Mouse (Mus musculus) ES-Bruce4 (cell line): ENCODE data around the gene Pde6c.

Source experiments
- CTCF ChIP-seq: IDR thresholded peaks from one replicate; pipeline ENCODE4 v1.8.1; 2011; ENCODE audit warnings: low read depth, low read length
- EP300 ChIP-seq: IDR thresholded peaks from 2 replicates; pipeline ENCODE4 v1.6.1; 2011; ENCODE audit warnings: low read depth, low read length; ENCODE audit not compliant: insufficient read depth
- POLR2A ChIP-seq: IDR thresholded peaks from one replicate; pipeline ENCODE4 v1.8.1; 2011; ENCODE audit warnings: low read length; ENCODE audit not compliant: insufficient read depth

GRCm38 (mm10) chr19:38085841-38086240 is 46.7 kb upstream of the Pde6c start:
- TF ChIP-seq POLR2A (no peak), CTCF (no peak), EP300 (no peak)
